Mouse (Mus musculus) MEL (cell line): ENCODE measurements at regions not wholly inside any gene's neighbourhood (a gene's known extent, or its start where the extent isn't known, plus 50 kb on each side); places are given as distances from the start of the nearest gene placed in this dataset.

ENCODE experiments used
- CTCF ChIP-seq, 3 experiments: IDR thresholded peaks in 2 of 3; conservative IDR thresholded peaks in 1 of 3; 2 replicates each; pipeline ENCODE4 v1.5.1; 2011 to 2012; ENCODE audit warnings: low read length in 3 of 3, low read depth in 2 of 3, mild to moderate bottlenecking in 2 of 3, improper control_type of control experiment in 1 of 3, inconsistent platforms in 1 of 3, mixed read lengths in 1 of 3, moderate library complexity in 1 of 3; ENCODE audit not compliant: control insufficient read depth in 1 of 3, insufficient read depth in 1 of 3, poor library complexity in 1 of 3, severe bottlenecking in 1 of 3
- EP300 ChIP-seq, 2 experiments: IDR thresholded peaks; 2 replicates each; pipeline ENCODE4 v1.6.1; 2011; ENCODE audit warnings: improper control_type of control experiment in 2 of 2, low read length in 2 of 2, low read depth in 1 of 2, mild to moderate bottlenecking in 1 of 2
- KAT2A ChIP-seq: conservative IDR thresholded peaks from 2 replicates; pipeline ENCODE4 v1.6.1; 2012; ENCODE audit warnings: low read depth, low read length, improper control_type of control experiment, inconsistent platforms
- MAZ ChIP-seq: IDR thresholded peaks from 2 replicates; pipeline ENCODE4 v1.6.1; 2012; ENCODE audit warnings: low read depth, mild to moderate bottlenecking, inconsistent platforms, low read length, improper control_type of control experiment
- POLR2A ChIP-seq, 2 experiments: IDR thresholded peaks; 2 replicates each; pipeline ENCODE4 v1.6.1; 2011 to 2012; ENCODE audit warnings: low read length in 2 of 2, mild to moderate bottlenecking in 2 of 2, control low read depth in 1 of 2, improper control_type of control experiment in 1 of 2, low read depth in 1 of 2, moderate library complexity in 1 of 2; ENCODE audit not compliant: control insufficient read depth in 1 of 2, insufficient read depth in 1 of 2, poor library complexity in 1 of 2
- POLR2AphosphoS2 ChIP-seq: IDR thresholded peaks from 2 replicates; pipeline ENCODE4 v1.6.1; 2011; ENCODE audit warnings: low read length, improper control_type of control experiment
- TBP ChIP-seq: IDR thresholded peaks from 2 replicates; pipeline ENCODE4 v1.8.0; 2011; ENCODE audit warnings: low read depth, low read length, improper control_type of control experiment
- TCF12 ChIP-seq: IDR thresholded peaks from 2 replicates; pipeline ENCODE4 v1.6.1; 2014; ENCODE audit warnings: low read depth, mild to moderate bottlenecking, inconsistent platforms, low read length, improper control_type of control experiment, moderate library complexity
- USF2 ChIP-seq, 2 experiments: IDR thresholded peaks; 2 replicates each; pipeline ENCODE4 v1.6.1; 2011 to 2012; ENCODE audit warnings: improper control_type of control experiment in 2 of 2, low read length in 2 of 2, borderline replicate concordance in 1 of 2, inconsistent platforms in 1 of 2, low read depth in 1 of 2, mild to moderate bottlenecking in 1 of 2; ENCODE audit not compliant: insufficient read depth in 1 of 2
- ZKSCAN1 ChIP-seq: IDR thresholded peaks from 2 replicates; pipeline ENCODE4 v1.6.1; 2012; ENCODE audit warnings: low read depth, mild to moderate bottlenecking, inconsistent platforms, low read length, improper control_type of control experiment, moderate library complexity

- no peak for TF ChIP-seq MAZ
- TF ChIP-seq EP300 (IDR thresholded peaks at IDR 0.05; ENCODE audit: low read depth in 1 of 2, low read length in 2 of 2): no peak
- TF ChIP-seq POLR2A (IDR thresholded peaks at IDR 0.05; ENCODE audit: control insufficient read depth in 1 of 2, insufficient read depth in 1 of 2, low read depth in 1 of 2, low read length in 2 of 2, poor library complexity in 1 of 2): no peak
- TF ChIP-seq ZKSCAN1: no peak
- no peak for TF ChIP-seq CTCF (IDR thresholded peaks at IDR 0.05 in 2 of 3, conservative IDR thresholded peaks at IDR 0.05 in 1 of 3; ENCODE audit: control insufficient read depth in 1 of 3, insufficient read depth in 1 of 3, low read depth in 2 of 3, low read length in 3 of 3, poor library complexity in 1 of 3, severe bottlenecking in 1 of 3)
- no peak for TF ChIP-seq TBP
- no peak for TF ChIP-seq KAT2A
- TF ChIP-seq USF2 (IDR thresholded peaks at IDR 0.05; ENCODE audit: borderline replicate concordance in 1 of 2, insufficient read depth in 1 of 2, low read depth in 1 of 2, low read length in 2 of 2): no peak
- no peak for TF ChIP-seq TCF12
- TF ChIP-seq POLR2AphosphoS2: no peak
Observed at GRCm38 (mm10) chr14:67149091-67149490, 1140.1 kb upstream of the Gulo start.
